Mouse (Mus musculus) cerebellum, postnatal 4 days (tissue): ENCODE measurements around the gene Lmod2.

Source experiments
- DNase-seq, 2 experiments: peaks; one replicate each; pipeline ENCODE4 v3.0.0; 2022; ENCODE audit warnings: low spot score in 2 of 2, mixed read lengths in 1 of 2

The Lmod2 gene

GRCm38 (mm10) chr6:24642960-24643359, 45.4 kb downstream of the Lmod2 start:
- no peak for DNase-seq

GRCm38 (mm10) chr6:24645346-24646053, 47.9 kb downstream of the Lmod2 start:
- no peak for DNase-seq

GRCm38 (mm10) chr6:24647103-24647691, 49.6 kb downstream of the Lmod2 start:
- DNase-seq, result no peak

GRCm38 (mm10) chr6:24648403-24648802, 50.8 kb downstream of the Lmod2 start:
- no peak for DNase-seq

- DNase-seq, result no peak
Observed at GRCm38 (mm10) chr6:24650719-24651118, 53.2 kb downstream of the Lmod2 start.

- no peak for DNase-seq
Observed at GRCm38 (mm10) chr6:24651538-24651937, 54.0 kb downstream of the Lmod2 start.
